Mouse (Mus musculus): Measurements from ENCODE around the gene Btbd10. TPM values are rescaled to one million over a fixed set of nuclear protein-coding genes. Genes with fewer than 3 reads are reported as not detected.

The Btbd10 gene
- polyA plus RNA-seq, 1 experiment, result 51.3 TPM

GRCm38 (mm10) chr7:113292193-113292592, 77.0 kb downstream of the Btbd10 start:
- DNase-seq (ENCODE audit: low read depth), result no peak
- no peak for TF ChIP-seq CTCF (IDR thresholded peaks at IDR 0.05; ENCODE audit: borderline replicate concordance, extremely low read depth, insufficient read depth, insufficient read length)
- no peak for TF ChIP-seq POLR2A (IDR thresholded peaks at IDR 0.05; ENCODE audit: borderline replicate concordance, extremely low read depth, insufficient read depth, insufficient read length, poor library complexity, severe bottlenecking)

GRCm38 (mm10) chr7:113291741-113292140, 77.5 kb downstream of the Btbd10 start:
- TF ChIP-seq CTCF (IDR thresholded peaks at IDR 0.05; ENCODE audit: borderline replicate concordance, extremely low read depth, insufficient read depth, insufficient read length), result no peak
- TF ChIP-seq POLR2A (IDR thresholded peaks at IDR 0.05; ENCODE audit: borderline replicate concordance, extremely low read depth, insufficient read depth, insufficient read length, poor library complexity, severe bottlenecking), result no peak
- DNase-seq (ENCODE audit: low read depth), result no peak

GRCm38 (mm10) chr7:113289211-113289610, 80.0 kb downstream of the Btbd10 start:
- DNase-seq (ENCODE audit: low read depth), result peak; percentile 28

GRCm38 (mm10) chr7:113285405-113285804, 83.8 kb downstream of the Btbd10 start:
- DNase-seq (ENCODE audit: low read depth), result no peak

More at GRCm38 (mm10) chr7:113289211-113289610, 80.0 kb downstream of the Btbd10 start:
- TF ChIP-seq POLR2A (IDR thresholded peaks at IDR 0.05; ENCODE audit: borderline replicate concordance, extremely low read depth, insufficient read depth, insufficient read length, poor library complexity, severe bottlenecking) (no peak), CTCF (IDR thresholded peaks at IDR 0.05; ENCODE audit: borderline replicate concordance, extremely low read depth, insufficient read depth, insufficient read length) (no peak)

GRCm38 (mm10) chr7:113279246-113279645, 89.9 kb downstream of the Btbd10 start:
- no peak for DNase-seq (ENCODE audit: low read depth)
- no peak for TF ChIP-seq POLR2A (IDR thresholded peaks at IDR 0.05; ENCODE audit: borderline replicate concordance, extremely low read depth, insufficient read depth, insufficient read length, poor library complexity, severe bottlenecking)
- no peak for TF ChIP-seq CTCF (IDR thresholded peaks at IDR 0.05; ENCODE audit: borderline replicate concordance, extremely low read depth, insufficient read depth, insufficient read length)

More at GRCm38 (mm10) chr7:113285405-113285804, 83.8 kb downstream of the Btbd10 start:
- no peak for TF ChIP-seq CTCF (IDR thresholded peaks at IDR 0.05; ENCODE audit: borderline replicate concordance, extremely low read depth, insufficient read depth, insufficient read length)
- TF ChIP-seq POLR2A (IDR thresholded peaks at IDR 0.05; ENCODE audit: borderline replicate concordance, extremely low read depth, insufficient read depth, insufficient read length, poor library complexity, severe bottlenecking), result no peak

- DNase-seq (ENCODE audit: low read depth), result no peak
- no peak for TF ChIP-seq CTCF (IDR thresholded peaks at IDR 0.05; ENCODE audit: borderline replicate concordance, extremely low read depth, insufficient read depth, insufficient read length)
- TF ChIP-seq POLR2A (IDR thresholded peaks at IDR 0.05; ENCODE audit: borderline replicate concordance, extremely low read depth, insufficient read depth, insufficient read length, poor library complexity, severe bottlenecking), result no peak
Measured at GRCm38 (mm10) chr7:113278493-113278892, 90.7 kb downstream of the Btbd10 start.

GRCm38 (mm10) chr7:113277245-113277644, 91.9 kb downstream of the Btbd10 start:
- TF ChIP-seq POLR2A (IDR thresholded peaks at IDR 0.05; ENCODE audit: borderline replicate concordance, extremely low read depth, insufficient read depth, insufficient read length, poor library complexity, severe bottlenecking) (no peak), CTCF (IDR thresholded peaks at IDR 0.05; ENCODE audit: borderline replicate concordance, extremely low read depth, insufficient read depth, insufficient read length) (no peak)
- DNase-seq (ENCODE audit: low read depth), result peak; percentile 9

GRCm38 (mm10) chr7:113272338-113272997, 96.7 kb downstream of the Btbd10 start:
- TF ChIP-seq POLR2A (IDR thresholded peaks at IDR 0.05; ENCODE audit: borderline replicate concordance, extremely low read depth, insufficient read depth, insufficient read length, poor library complexity, severe bottlenecking) (no peak), CTCF (IDR thresholded peaks at IDR 0.05; ENCODE audit: borderline replicate concordance, extremely low read depth, insufficient read depth, insufficient read length) (no peak)
- no peak for DNase-seq (ENCODE audit: low read depth)

- no peak for DNase-seq (ENCODE audit: low read depth)
Measured at GRCm38 (mm10) chr7:113270991-113271390, 98.2 kb downstream of the Btbd10 start.

GRCm38 (mm10) chr7:113270551-113270950, 98.6 kb downstream of the Btbd10 start:
- peak; percentile 73 for DNase-seq (ENCODE audit: low read depth)
- TF ChIP-seq POLR2A (IDR thresholded peaks at IDR 0.05; ENCODE audit: borderline replicate concordance, extremely low read depth, insufficient read depth, insufficient read length, poor library complexity, severe bottlenecking), result no peak
- TF ChIP-seq CTCF (IDR thresholded peaks at IDR 0.05; ENCODE audit: borderline replicate concordance, extremely low read depth, insufficient read depth, insufficient read length), result no peak

More at GRCm38 (mm10) chr7:113270991-113271390, 98.2 kb downstream of the Btbd10 start:
- TF ChIP-seq CTCF (IDR thresholded peaks at IDR 0.05; ENCODE audit: borderline replicate concordance, extremely low read depth, insufficient read depth, insufficient read length) (no peak), POLR2A (IDR thresholded peaks at IDR 0.05; ENCODE audit: borderline replicate concordance, extremely low read depth, insufficient read depth, insufficient read length, poor library complexity, severe bottlenecking) (no peak)

GRCm38 (mm10) chr7:113269921-113270320, 99.3 kb downstream of the Btbd10 start:
- peak; percentile 11 for DNase-seq (ENCODE audit: low read depth)
- TF ChIP-seq CTCF (IDR thresholded peaks at IDR 0.05; ENCODE audit: borderline replicate concordance, extremely low read depth, insufficient read depth, insufficient read length) (no peak), POLR2A (IDR thresholded peaks at IDR 0.05; ENCODE audit: borderline replicate concordance, extremely low read depth, insufficient read depth, insufficient read length, poor library complexity, severe bottlenecking) (no peak)

- TF ChIP-seq POLR2A (IDR thresholded peaks at IDR 0.05; ENCODE audit: borderline replicate concordance, extremely low read depth, insufficient read depth, insufficient read length, poor library complexity, severe bottlenecking), result no peak
- TF ChIP-seq CTCF (IDR thresholded peaks at IDR 0.05; ENCODE audit: borderline replicate concordance, extremely low read depth, insufficient read depth, insufficient read length), result no peak
- no peak for DNase-seq (ENCODE audit: low read depth)
Measured at GRCm38 (mm10) chr7:113269081-113269480, 100.1 kb downstream of the Btbd10 start.
